17 mouse cellular contexts compared by ENCODE assay signal in genomic region chr11:108929700-108930099, GRCm38 (mm10). TPM values are rescaled to one million over a fixed set of nuclear protein-coding genes. Genes with fewer than 3 reads are reported as not detected.
DNase-seq lines count a peak whose midpoint lies in the region; ATAC-seq and TF ChIP-seq lines count a peak whose summit lies in the region.
"Had no signal": no experiment of that assay in that cellular context is flagged by ENCODE, and none has a peak within 500 bp of the region (broad histone marks: within the 10 kb centered on the region; RNA-seq: fewer than 3 reads in every experiment).

No protein-coding gene starts in this region.

- peaks cover 91% of the 10 kb centered on the region for H3K36me3 ChIP-seq in embryonic facial prominence, embryonic 10.5 days (replicated peaks)
- H3K36me3 ChIP-seq in embryonic facial prominence, embryonic 13.5 days, result peaks cover 56% of the 10 kb centered on the region
- peaks cover 13% of the 10 kb centered on the region for H3K36me3 ChIP-seq in hindbrain, embryonic 15.5 days
- peaks cover 38% of the 10 kb centered on the region for H3K36me3 ChIP-seq in midbrain, embryonic 12.5 days
- peaks cover 20% of the 10 kb centered on the region for H3K36me3 ChIP-seq in intestine, embryonic 16.5 days (ENCODE audit: control insufficient read depth, insufficient read depth, low read length)

- intact Hi-C loops in left cerebral cortex, adult 2 months (cut with DNase I), result no loop called here

- H3K9ac ChIP-seq in embryonic facial prominence, embryonic 13.5 days, result peak overlapping the region; percentile 54; the same call in 1 of the 2 replicates
- no peak overlapping the region for H3K9ac ChIP-seq in hindbrain, embryonic 15.5 days
- H3K9ac ChIP-seq in midbrain, embryonic 12.5 days (replicated peaks), result 0 out of 2 replicates have a peak overlapping the region, but pooled peaks have one; percentile 43
- H3K9ac ChIP-seq in intestine, embryonic 16.5 days (ENCODE audit: low read depth, low read length), result no peak overlapping the region
- H3K9ac ChIP-seq: heart, embryonic 12.5 days; limb, embryonic 15.5 days; lung, embryonic 14.5 days had no signal

- H3K4me3 ChIP-seq in embryonic facial prominence, embryonic 10.5 days, result peak overlapping the region; percentile 29; the same call in 1 of the 2 replicates
- H3K4me3 ChIP-seq in embryonic facial prominence, embryonic 13.5 days, result no peak overlapping the region
- H3K4me3 ChIP-seq in hindbrain, embryonic 15.5 days, result no peak overlapping the region
- H3K4me3 ChIP-seq in midbrain, embryonic 12.5 days, result peak overlapping the region; percentile 80; the same call in 1 of the 2 replicates
- no peak overlapping the region for H3K4me3 ChIP-seq in intestine, embryonic 16.5 days (ENCODE audit: low read length)
- H3K4me3 ChIP-seq in left cerebral cortex, adult 2 months, result no peak overlapping the region
- H3K4me3 ChIP-seq: heart, embryonic 12.5 days had no signal

- no peak for TF ChIP-seq CTCF in left cerebral cortex, adult 2 months (IDR thresholded peaks at IDR 0.05)

- no peak for DNase-seq in embryonic facial prominence, embryonic 10.5 days (ENCODE audit: low spot score)
- DNase-seq in left cerebral cortex, adult 2 months (ENCODE audit: extremely low spot score in 1 of 2, low spot score in 2 of 2), result no peak
- no peak for DNase-seq in frontal cortex, postnatal 36 days (ENCODE audit: low spot score in 2 of 2)
- DNase-seq in cerebellum, adult 11 months, result no peak
- DNase-seq: cerebellum, adult 8-10 months; gastrocnemius, postnatal 36 days; layer of hippocampus, adult 9-11 months; lung, embryonic 14.5 days; right cerebral cortex, adult 18-20 months had no signal

- H3K4me1 ChIP-seq in embryonic facial prominence, embryonic 10.5 days, result peaks cover 88% of the 10 kb centered on the region
- H3K4me1 ChIP-seq in embryonic facial prominence, embryonic 13.5 days, result peaks cover 95% of the 10 kb centered on the region
- peaks cover 78% of the 10 kb centered on the region for H3K4me1 ChIP-seq in hindbrain, embryonic 15.5 days (replicated peaks)
- H3K4me1 ChIP-seq in midbrain, embryonic 12.5 days, result peaks cover 85% of the 10 kb centered on the region
- peaks cover 31% of the 10 kb centered on the region for H3K4me1 ChIP-seq in intestine, embryonic 16.5 days (ENCODE audit: control insufficient read depth, insufficient read depth, low read length)

- H3K4me2 ChIP-seq in embryonic facial prominence, embryonic 13.5 days, result peak overlapping the region; percentile 90
- peak overlapping the region; percentile 94; the same call in 1 of the 2 replicates for H3K4me2 ChIP-seq in hindbrain, embryonic 15.5 days
- peak overlapping the region; percentile 83 for H3K4me2 ChIP-seq in midbrain, embryonic 12.5 days (replicated peaks)
- H3K4me2 ChIP-seq in intestine, embryonic 16.5 days (ENCODE audit: low read depth, low read length), result no peak overlapping the region
- H3K4me2 ChIP-seq: heart, embryonic 12.5 days; lung, embryonic 14.5 days had no signal

- 72% methylated on average over 6 of the region's 6 CpGs for WGBS in embryonic facial prominence, embryonic 10.5 days
- WGBS in embryonic facial prominence, embryonic 13.5 days, result 57% methylated on average over 6 of the region's 6 CpGs
- WGBS in hindbrain, embryonic 15.5 days, result 53% methylated on average over 6 of the region's 6 CpGs
- WGBS in midbrain, embryonic 12.5 days, result 53% methylated on average over 6 of the region's 6 CpGs
- WGBS in intestine, embryonic 16.5 days, result 80% methylated on average over 6 of the region's 6 CpGs

- H3K27me3 ChIP-seq in embryonic facial prominence, embryonic 10.5 days (replicated peaks; ENCODE audit: low read depth, poor library complexity, severe bottlenecking), result peaks cover 36% of the 10 kb centered on the region
- no peaks in the 10 kb centered on the region for H3K27me3 ChIP-seq in embryonic facial prominence, embryonic 13.5 days
- no peaks in the 10 kb centered on the region for H3K27me3 ChIP-seq in hindbrain, embryonic 15.5 days
- H3K27me3 ChIP-seq in midbrain, embryonic 12.5 days, result no peaks in the 10 kb centered on the region
- H3K27me3 ChIP-seq in intestine, embryonic 16.5 days (replicated peaks; ENCODE audit: control insufficient read depth, insufficient read depth, low read length), result no peaks in the 10 kb centered on the region
- H3K27me3 ChIP-seq: CH12.LX; heart, embryonic 12.5 days; limb, embryonic 15.5 days had no signal

- peaks cover 6% of the 10 kb centered on the region; the same call in 1 of the 2 replicates for H3K9me3 ChIP-seq in embryonic facial prominence, embryonic 10.5 days
- no peaks in the 10 kb centered on the region for H3K9me3 ChIP-seq in embryonic facial prominence, embryonic 13.5 days
- no peaks in the 10 kb centered on the region for H3K9me3 ChIP-seq in hindbrain, embryonic 15.5 days
- 0 out of 2 replicates have a peak, but pooled peaks cover 4% of the 10 kb centered on the region for H3K9me3 ChIP-seq in midbrain, embryonic 12.5 days
- no peaks in the 10 kb centered on the region for H3K9me3 ChIP-seq in intestine, embryonic 16.5 days (ENCODE audit: control insufficient read depth, low read length)
- H3K9me3 ChIP-seq: heart, embryonic 12.5 days; limb, embryonic 15.5 days had no signal

- no peak overlapping the region; the same call in 1 of the 2 replicates for H3K27ac ChIP-seq in embryonic facial prominence, embryonic 10.5 days (replicated peaks)
- peak overlapping the region; percentile 39 for H3K27ac ChIP-seq in embryonic facial prominence, embryonic 13.5 days
- H3K27ac ChIP-seq in hindbrain, embryonic 15.5 days (replicated peaks), result 0 out of 2 replicates have a peak overlapping the region, but pooled peaks have one; percentile 43
- H3K27ac ChIP-seq in midbrain, embryonic 12.5 days (replicated peaks), result peak overlapping the region; percentile 68
- no peak overlapping the region for H3K27ac ChIP-seq in intestine, embryonic 16.5 days (ENCODE audit: low read length)
- H3K27ac ChIP-seq in left cerebral cortex, adult 2 months, result no peak overlapping the region
- H3K27ac ChIP-seq: kidney, postnatal 0 days; limb, embryonic 15.5 days had no signal

- ATAC-seq in embryonic facial prominence, embryonic 13.5 days (ENCODE audit: insufficient number of reproducible peaks, insufficient read depth, low FRiP score, low TSS enrichment, low read depth), result no peak
- ATAC-seq in hindbrain, embryonic 15.5 days (ENCODE audit: low FRiP score, low read depth), result no peak
- no peak for ATAC-seq in midbrain, embryonic 12.5 days (ENCODE audit: low FRiP score, low read depth)
- no peak for ATAC-seq in intestine, embryonic 16.5 days

RNA-seq across cellular contexts. Expression of gene Axin2, which starts 9.6 kb away (rescaled TPM):
- 12.7 and 15.3 TPM in 2 replicates for polyA plus RNA-seq in embryonic facial prominence, embryonic 10.5 days (2016; fragmentation: Nextera tagmentation; extraction: Ambion mirVana)
- polyA plus RNA-seq in embryonic facial prominence, embryonic 13.5 days (2015; fragmentation: Nextera tagmentation; extraction: Ambion mirVana), result 17.4 and 25.1 TPM in 2 replicates
- polyA plus RNA-seq in hindbrain, embryonic 15.5 days (2015; fragmentation: Nextera tagmentation; extraction: Ambion mirVana), result 8.9 and 9.2 TPM in 2 replicates
- polyA plus RNA-seq in midbrain, embryonic 12.5 days (2016; fragmentation: Nextera tagmentation; extraction: Ambion mirVana), result 19.8 and 28.1 TPM in 2 replicates
- 2.8 and 3.2 TPM in 2 replicates for polyA plus RNA-seq in intestine, embryonic 16.5 days (2015; fragmentation: Nextera tagmentation; extraction: Ambion mirVana)
- total RNA-seq in left cerebral cortex, adult 2 months (2021), result 10 to 100 TPM; 34.0 to 38.7 TPM

Comparison
In these comparisons a context has a peak if more than half of its experiments do, and no peak if none do; other contexts are left out.
1. H3K27ac ChIP-seq: peak in embryonic facial prominence, embryonic 13.5 days (single experiment), hindbrain, embryonic 15.5 days (single experiment) and midbrain, embryonic 12.5 days (single experiment); none in embryonic facial prominence, embryonic 10.5 days (single experiment), intestine, embryonic 16.5 days (single experiment) and left cerebral cortex, adult 2 months (single experiment).
2. H3K4me3 ChIP-seq: peak in embryonic facial prominence, embryonic 10.5 days (single experiment) and midbrain, embryonic 12.5 days (single experiment); none in embryonic facial prominence, embryonic 13.5 days (single experiment), hindbrain, embryonic 15.5 days (single experiment), intestine, embryonic 16.5 days (single experiment) and left cerebral cortex, adult 2 months (single experiment).
3. H3K9ac ChIP-seq: peak in embryonic facial prominence, embryonic 13.5 days (single experiment) and midbrain, embryonic 12.5 days (single experiment); none in hindbrain, embryonic 15.5 days (single experiment) and intestine, embryonic 16.5 days (single experiment).